Mouse (Mus musculus) heart, embryonic 14.5 days (tissue): ENCODE measurements around the gene Tmprss3. TPM values are rescaled to one million over a fixed set of nuclear protein-coding genes. Genes with fewer than 3 reads are reported as not detected.

ENCODE experiments used
- ATAC-seq: fragments of 200-750 bp; cut with Nextera tagmentation; 2 replicates; pipeline ENCODE4 v1.8.0; 2017; ENCODE audit warnings: low read depth, moderate TSS enrichment; ENCODE audit not compliant: insufficient number of reproducible peaks, insufficient read depth, low FRiP score
- H3K27ac ChIP-seq, 2 experiments: fragments of 200-500 bp in 1 of 2; fragments of 300-500 bp in 1 of 2; sonication (generic) in 1 of 2; replicated peaks in 1 of 2; 2 replicates each; pipeline ENCODE4 v1.5.1; 2012 to 2014; ENCODE audit warnings: low read depth in 2 of 2, low read length in 2 of 2, control low read depth in 1 of 2, mild to moderate bottlenecking in 1 of 2, mixed read lengths in 1 of 2; ENCODE audit not compliant: control insufficient read depth in 1 of 2, insufficient read depth in 1 of 2
- H3K27me3 ChIP-seq: fragments of 300-500 bp; sonication (generic); 2 replicates; pipeline ENCODE4 v1.6.1; 2014; ENCODE audit warnings: mild to moderate bottlenecking, low read length, control low read depth; ENCODE audit not compliant: control insufficient read depth, insufficient read depth
- H3K36me3 ChIP-seq: fragments of 300-500 bp; sonication (generic); 2 replicates; pipeline ENCODE4 v1.6.1; 2014; ENCODE audit warnings: mild to moderate bottlenecking, control low read depth, low read length, mixed read lengths; ENCODE audit not compliant: control insufficient read depth, insufficient read depth
- H3K4me1 ChIP-seq, 2 experiments: fragments of 200-500 bp in 1 of 2; fragments of 300-500 bp in 1 of 2; sonication (generic) in 1 of 2; 2 replicates each; pipeline ENCODE4 v1.6.1; 2012 to 2014; ENCODE audit warnings: low read length in 2 of 2, control low read depth in 1 of 2, mixed read lengths in 1 of 2; ENCODE audit not compliant: control insufficient read depth in 2 of 2, insufficient read depth in 2 of 2
- H3K4me2 ChIP-seq: fragments of 300-500 bp; sonication (generic); 2 replicates; pipeline ENCODE4 v1.6.1; 2014; ENCODE audit warnings: mild to moderate bottlenecking, low read length
- H3K4me3 ChIP-seq, 2 experiments: fragments of 200-500 bp in 1 of 2; fragments of 300-500 bp in 1 of 2; sonication (generic) in 1 of 2; 2 replicates each; pipeline ENCODE4 v1.5.1; 2012 to 2014; ENCODE audit warnings: low read length in 2 of 2, mild to moderate bottlenecking in 2 of 2, control low read depth in 1 of 2, low read depth in 1 of 2, moderate library complexity in 1 of 2; ENCODE audit not compliant: control insufficient read depth in 1 of 2, insufficient read depth in 1 of 2
- H3K9ac ChIP-seq: fragments of 300-500 bp; sonication (generic); 2 replicates; pipeline ENCODE4 v1.6.1; 2014; ENCODE audit warnings: mild to moderate bottlenecking, low read length
- H3K9me3 ChIP-seq: fragments of 300-500 bp; sonication (generic); 2 replicates; pipeline ENCODE4 v1.6.1; 2016; ENCODE audit warnings: low read length, control low read depth; ENCODE audit not compliant: control insufficient read depth
- WGBS: fragments of 180-500 bp; shearing (Covaris S2); extraction: QIAGEN DNeasy Blood & Tissue Kit; methylation state at CpG from one replicate; pipeline ENCODE4 v1.1.7; 2014; 5-methylcytosine and 5-hydroxymethylcytosine counted together
- polyA plus RNA-seq: library from polyadenylated mRNA; unstranded; fragments of >200 nt; fragmentation: Nextera tagmentation; extraction: Ambion mirVana; gene quantifications from 2 replicates; pipeline ENCODE4 v1.2.1, GENCODE M21; 2014

The Tmprss3 gene
- polyA plus RNA-seq, 1 experiment from 2014 or later: 0.09 TPM

DNA sequence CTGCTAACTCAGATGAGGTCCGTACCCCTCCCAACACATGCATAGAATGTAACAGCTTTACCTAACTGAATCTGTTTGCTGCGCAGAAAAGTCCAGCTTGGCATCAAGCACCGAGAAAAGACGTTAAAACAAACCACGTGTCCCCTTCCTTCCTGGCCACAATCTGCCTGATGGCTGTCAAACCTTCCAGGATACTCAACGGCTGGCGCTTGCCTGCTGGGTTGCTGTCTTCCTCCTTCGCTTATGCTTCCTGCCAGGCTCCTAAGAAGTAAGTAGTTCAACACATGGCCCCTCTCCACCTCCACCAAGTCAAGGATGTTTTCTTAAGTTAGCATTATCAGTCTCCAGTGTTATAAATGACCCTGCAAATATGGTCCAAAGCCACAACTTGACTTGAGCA, 45.0 kb downstream of the Tmprss3 start:
- Histone ChIP-seq H3K4me1 (no peaks in the 10 kb centered on the region; a peak in 1 of 4 replicates), H3K27ac (no peak overlapping the region), H3K36me3 (no peaks in the 10 kb centered on the region), H3K4me2 (no peak overlapping the region), H3K9me3 (0 out of 2 replicates have a peak, but pooled peaks cover under 1% of the 10 kb centered on the region), H3K4me3 (no peak overlapping the region), H3K27me3 (no peaks in the 10 kb centered on the region), H3K9ac (no peak overlapping the region)
- ATAC-seq: no peak
- WGBS: 48% methylated on average over 8 of the region's 8 CpGs

GRCm38 (mm10) chr17:31152966-31153499, 45.7 kb downstream of the Tmprss3 start:
- Histone ChIP-seq H3K4me3 (no peak overlapping the region), H3K4me2 (no peak overlapping the region), H3K27me3 (no peaks in the 10 kb centered on the region), H3K4me1 (no peaks in the 10 kb centered on the region; a peak in 1 of 4 replicates), H3K9ac (no peak overlapping the region), H3K27ac (no peak overlapping the region), H3K9me3 (no peaks in the 10 kb centered on the region), H3K36me3 (no peaks in the 10 kb centered on the region)
- 59% methylated on average over 9 of the region's 9 CpGs for WGBS
- no peak for ATAC-seq

DNA sequence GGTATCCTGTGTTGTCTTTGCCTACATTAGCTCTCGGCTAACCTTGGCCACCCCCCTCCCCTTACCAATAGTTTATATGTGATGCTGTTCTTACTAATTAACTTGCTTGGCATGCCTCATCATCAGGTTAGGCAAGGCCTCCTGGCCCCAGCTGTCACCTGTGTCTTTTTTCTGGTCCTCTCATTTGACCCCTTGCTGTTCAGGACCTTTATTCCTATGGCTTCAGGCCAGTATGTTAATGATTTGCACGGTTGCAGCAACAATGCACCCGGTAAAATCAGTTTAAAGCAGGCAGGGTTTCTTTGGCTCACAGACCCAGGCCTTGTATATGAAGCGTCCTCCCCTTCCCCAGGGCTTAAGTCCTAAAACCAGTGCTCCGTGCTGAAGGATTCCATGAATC, 46.3 kb downstream of the Tmprss3 start:
- H3K36me3 ChIP-seq: no peaks in the 10 kb centered on the region
- no peak overlapping the region for H3K4me3 ChIP-seq
- no peak overlapping the region for H3K9ac ChIP-seq
- ATAC-seq: no peak
- no peaks in the 10 kb centered on the region; a peak in 1 of 4 replicates for H3K4me1 ChIP-seq
- H3K4me2 ChIP-seq: no peak overlapping the region
- 65% methylated on average over 5 of the region's 5 CpGs for WGBS
- H3K27ac ChIP-seq: no peak overlapping the region
- H3K27me3 ChIP-seq: no peaks in the 10 kb centered on the region
- H3K9me3 ChIP-seq: no peaks in the 10 kb centered on the region

DNA sequence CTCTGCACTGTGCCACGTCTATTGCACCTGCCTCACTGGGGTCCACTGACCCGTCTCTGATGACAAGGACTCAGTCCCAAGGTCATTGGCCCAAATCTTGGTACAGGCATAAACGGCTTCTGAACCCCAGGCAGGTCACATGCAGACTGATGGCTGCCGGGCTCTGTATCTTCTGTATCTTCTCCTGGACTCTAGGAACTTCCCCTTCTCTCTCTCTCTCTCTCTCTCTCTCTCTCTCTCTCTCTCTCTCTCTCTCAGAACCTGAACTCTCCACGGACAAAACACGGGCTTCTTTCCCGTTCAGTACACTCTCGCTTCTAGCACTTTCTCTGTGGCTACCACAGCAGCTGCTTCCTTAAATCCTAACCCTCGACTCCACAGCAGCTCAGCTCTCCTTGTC, 52.8 kb downstream of the Tmprss3 start:
- no peaks in the 10 kb centered on the region for H3K36me3 ChIP-seq
- H3K9me3 ChIP-seq: peaks cover 3% of the 10 kb centered on the region; the same call in 1 of the 2 replicates
- no peak for ATAC-seq
- H3K27ac ChIP-seq: no peak overlapping the region
- no peak overlapping the region for H3K4me3 ChIP-seq
- no peak overlapping the region for H3K9ac ChIP-seq
- no peaks in the 10 kb centered on the region for H3K27me3 ChIP-seq
- WGBS: 79% methylated on average over 9 of the region's 9 CpGs
- peaks cover 2 to 3% of the 10 kb centered on the region in 2 experiments; a peak in 1 of 4 replicates for H3K4me1 ChIP-seq
- H3K4me2 ChIP-seq: no peak overlapping the region

GRCm38 (mm10) chr17:31144040-31145037, 54.4 kb downstream of the Tmprss3 start, which contains the start of gene Tff2:
Gene Tff2, minus strand, starts transcription at chr17:31144282.
- ATAC-seq: no peak
- no peak within 1 kb of the TSS for H3K4me2 ChIP-seq
- H3K36me3 ChIP-seq: no peaks in the 10 kb centered on the region
- WGBS: 61% methylated on average over 15 of the region's 15 CpGs
- H3K4me1 ChIP-seq: peaks cover 2 to 3% of the 10 kb centered on the region in 2 experiments; a peak in 1 of 4 replicates
- H3K4me3 ChIP-seq: no peak within 1 kb of the TSS
- no peak within 1 kb of the TSS for H3K27ac ChIP-seq
- peaks cover 3% of the 10 kb centered on the region; the same call in 1 of the 2 replicates for H3K9me3 ChIP-seq
- no peaks in the 10 kb centered on the region for H3K27me3 ChIP-seq
- no peak within 1 kb of the TSS for H3K9ac ChIP-seq

- no peaks in the 10 kb centered on the region for H3K27me3 ChIP-seq
- no peaks in the 10 kb centered on the region for H3K36me3 ChIP-seq
- 80% methylated on average over 7 of the region's 7 CpGs for WGBS
- H3K9ac ChIP-seq: no peak overlapping the region
- H3K9me3 ChIP-seq: peaks cover 3% of the 10 kb centered on the region; the same call in 1 of the 2 replicates
- H3K4me2 ChIP-seq: no peak overlapping the region
- no peak overlapping the region for H3K4me3 ChIP-seq
- no peak for ATAC-seq
- peaks cover 2 to 3% of the 10 kb centered on the region in 2 experiments; a peak in 1 of 4 replicates for H3K4me1 ChIP-seq
- H3K27ac ChIP-seq: no peak overlapping the region
These were observed 56.7 kb downstream of the Tmprss3 start for GRCm38 (mm10) chr17:31142116-31142515.

- Histone ChIP-seq H3K9me3 (no peaks in the 10 kb centered on the region), H3K36me3 (no peaks in the 10 kb centered on the region), H3K4me1 (no peaks in the 10 kb centered on the region), H3K27me3 (no peaks in the 10 kb centered on the region), H3K4me3 (no peak overlapping the region), H3K27ac (no peak overlapping the region), H3K4me2 (no peak overlapping the region), H3K9ac (no peak overlapping the region)
- no peak for ATAC-seq
- 16% methylated on average over 5 of the region's 5 CpGs for WGBS
These were observed 60.4 kb downstream of the Tmprss3 start for GRCm38 (mm10) chr17:31138398-31138797.
